In the genomic region with DNA sequence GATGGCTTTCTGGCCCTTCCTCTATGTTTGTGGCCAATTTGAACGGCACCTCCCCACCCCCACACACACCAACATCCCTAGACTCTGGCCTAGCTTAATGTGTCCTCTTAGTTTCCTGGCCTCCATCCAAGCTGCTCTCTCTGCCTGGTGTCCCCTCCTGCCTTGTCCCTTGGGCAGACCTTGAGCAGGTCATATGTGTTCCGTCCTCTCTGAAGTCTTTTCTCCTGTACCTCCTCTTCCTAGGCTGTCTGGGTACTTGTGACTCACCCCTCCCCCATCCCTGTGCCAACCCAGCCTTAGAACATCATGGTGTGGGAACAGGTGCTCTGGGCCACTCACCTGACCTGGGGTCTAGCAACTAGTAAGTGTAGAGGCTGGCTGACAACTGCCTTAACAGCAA, we compare ENCODE assay signal across 31 mouse cellular contexts. TPM values are rescaled to one million over a fixed set of nuclear protein-coding genes. Genes with fewer than 3 reads are reported as not detected.
DNase-seq lines count a peak whose midpoint lies in the region; ATAC-seq and TF ChIP-seq lines count a peak whose summit lies in the region.
"Had no signal": no experiment of that assay in that cellular context is flagged by ENCODE, and none has a peak within 500 bp of the region (broad histone marks: within the 10 kb centered on the region; RNA-seq: fewer than 3 reads in every experiment).

No protein-coding gene starts in this region.

- H3K4me1 ChIP-seq in heart, embryonic 10.5 days: peaks cover 69% of the 10 kb centered on the region
- peaks cover 73% of the 10 kb centered on the region for H3K4me1 ChIP-seq in heart, embryonic 13.5 days
- H3K4me1 ChIP-seq in hindbrain, embryonic 13.5 days (replicated peaks): peaks cover 31% of the 10 kb centered on the region

- no peak overlapping the region for H3K4me2 ChIP-seq in heart, embryonic 13.5 days
- H3K4me2 ChIP-seq in hindbrain, embryonic 13.5 days: no peak overlapping the region
- H3K4me2 ChIP-seq: embryonic facial prominence, embryonic 12.5 days; forebrain, embryonic 12.5 days; kidney, embryonic 15.5 days; liver, embryonic 11.5 days; neural tube, embryonic 13.5 days had no signal

- peak overlapping the region; percentile 97 for H3K27ac ChIP-seq in gastrocnemius, adult 2 months
- H3K27ac ChIP-seq in heart, embryonic 10.5 days: peak overlapping the region; percentile 80; the same call in 1 of the 2 replicates
- peak overlapping the region; percentile 73 for H3K27ac ChIP-seq in heart, embryonic 13.5 days (replicated peaks)
- H3K27ac ChIP-seq in hindbrain, embryonic 13.5 days: no peak overlapping the region
- H3K27ac ChIP-seq: embryonic facial prominence, embryonic 12.5 days; forebrain, embryonic 12.5 days; kidney, embryonic 15.5 days; midbrain, embryonic 10.5 days; neural tube, embryonic 13.5 days had no signal

- H3K36me3 ChIP-seq in heart, embryonic 10.5 days: no peaks in the 10 kb centered on the region
- no peaks in the 10 kb centered on the region for H3K36me3 ChIP-seq in heart, embryonic 13.5 days
- H3K36me3 ChIP-seq in hindbrain, embryonic 13.5 days: no peaks in the 10 kb centered on the region
- H3K36me3 ChIP-seq: embryonic facial prominence, embryonic 12.5 days; forebrain, embryonic 12.5 days; kidney, embryonic 15.5 days; midbrain, embryonic 10.5 days; neural tube, embryonic 13.5 days had no signal

- peaks cover 17% of the 10 kb centered on the region for H3K27me3 ChIP-seq in heart, embryonic 10.5 days (ENCODE audit: insufficient read depth, poor library complexity, severe bottlenecking)
- peaks cover 11% of the 10 kb centered on the region; the same call in 1 of the 2 replicates for H3K27me3 ChIP-seq in heart, embryonic 13.5 days (replicated peaks)
- H3K27me3 ChIP-seq in hindbrain, embryonic 13.5 days: no peaks in the 10 kb centered on the region
- H3K27me3 ChIP-seq: embryonic facial prominence, embryonic 12.5 days; neural tube, embryonic 13.5 days had no signal

- H3K9me3 ChIP-seq in heart, embryonic 10.5 days: no peaks in the 10 kb centered on the region
- H3K9me3 ChIP-seq in heart, embryonic 13.5 days: no peaks in the 10 kb centered on the region
- no peaks in the 10 kb centered on the region for H3K9me3 ChIP-seq in hindbrain, embryonic 13.5 days
- H3K9me3 ChIP-seq: embryonic facial prominence, embryonic 12.5 days; forebrain, embryonic 12.5 days; kidney, embryonic 15.5 days; midbrain, embryonic 10.5 days; neural tube, embryonic 13.5 days had no signal

- intact Hi-C loops in gastrocnemius, adult 2 months (cut with DNase I): no loop called here
- intact Hi-C loops in gastrocnemius, postnatal 14 days (cut with DNase I; ENCODE audit: low total_unique reads): loop anchor here (5.0 kb wide), 1 partner anchor 38 kb away; the partner anchor contains the start of gene Col1a1
- intact Hi-C loops in heart, postnatal 14 days (cut with DNase I): loop anchor here (5.0 kb wide), 1 partner anchor 67 kb away; the partner anchor contains the start of gene Pdk2

- H3K9ac ChIP-seq in heart, embryonic 13.5 days: no peak overlapping the region
- H3K9ac ChIP-seq in hindbrain, embryonic 13.5 days: no peak overlapping the region
- H3K9ac ChIP-seq: embryonic facial prominence, embryonic 12.5 days; forebrain, embryonic 12.5 days; kidney, embryonic 15.5 days; liver, postnatal 0 days; neural tube, embryonic 13.5 days had no signal

- ATAC-seq in heart, embryonic 13.5 days (ENCODE audit: extremely low read depth, insufficient number of reproducible peaks, low FRiP score, low TSS enrichment): no peak
- ATAC-seq in hindbrain, embryonic 13.5 days (ENCODE audit: low FRiP score): no peak
- ATAC-seq: activated CD4-positive, CD25-positive, alpha-beta regulatory T cell, adult 4 months; intestine, postnatal 0 days; liver, postnatal 0 days; lung, postnatal 0 days; midbrain, embryonic 16.5 days had no signal

- peak overlapping the region; percentile 75 for H3K4me3 ChIP-seq in gastrocnemius, adult 2 months
- H3K4me3 ChIP-seq in heart, embryonic 10.5 days: 0 out of 2 replicates have a peak overlapping the region, but pooled peaks have one; percentile 12
- H3K4me3 ChIP-seq in heart, embryonic 13.5 days: no peak overlapping the region
- no peak overlapping the region for H3K4me3 ChIP-seq in hindbrain, embryonic 13.5 days
- H3K4me3 ChIP-seq: embryonic facial prominence, embryonic 12.5 days; forebrain, embryonic 12.5 days; kidney, embryonic 15.5 days; midbrain, embryonic 10.5 days; myocyte; neural tube, embryonic 13.5 days had no signal

- WGBS in heart, embryonic 10.5 days: 71% methylated on average over 2 of the region's 2 CpGs
- WGBS in heart, embryonic 13.5 days: 19% methylated on average over 2 of the region's 2 CpGs
- WGBS in hindbrain, embryonic 13.5 days: 69% methylated on average over 2 of the region's 2 CpGs

- peak; percentile 70 for DNase-seq in gastrocnemius, adult 2 months
- DNase-seq in gastrocnemius, postnatal 14 days: no peak
- no peak for DNase-seq in heart, embryonic 10.5 days (ENCODE audit: low spot score)
- DNase-seq in heart, postnatal 14 days: peak; percentile 44 to 63
- DNase-seq in urinary bladder, postnatal 36 days (ENCODE audit: low spot score in 2 of 2): no peak
- DNase-seq: adrenal gland, postnatal 10 days; gastrocnemius, postnatal 10 days; kidney, postnatal 36 days; layer of hippocampus, postnatal 36 days; liver, postnatal 0 days; thymus, postnatal 14 days had no signal

- TF ChIP-seq CTCF in gastrocnemius, adult 2 months (IDR thresholded peaks at IDR 0.05): no peak

RNA-seq across cellular contexts. Expression of gene Sgca, which starts 1.2 kb away (rescaled TPM):
- 100 to 1,000 TPM; 252 to 278 TPM for total RNA-seq in gastrocnemius, adult 2 months (2021)
- total RNA-seq in gastrocnemius, postnatal 14 days (2021): 100 to 1,000 TPM; 201 to 224 TPM
- 12.5 and 25.8 TPM in 2 replicates for polyA plus RNA-seq in heart, embryonic 10.5 days (2016; fragmentation: Nextera tagmentation; extraction: Ambion mirVana)
- polyA plus RNA-seq in heart, embryonic 13.5 days (2015; fragmentation: Nextera tagmentation; extraction: Ambion mirVana): 27.0 and 29.2 TPM in 2 replicates
- 100 to 1,000 TPM; 135 to 139 TPM for total RNA-seq in heart, postnatal 14 days (2021)
- 0.23 and 0.52 TPM in 2 replicates for polyA plus RNA-seq in hindbrain, embryonic 13.5 days (2015; fragmentation: Nextera tagmentation; extraction: Ambion mirVana)
- polyA plus RNA-seq: forebrain, embryonic 12.5 days; neural tube, embryonic 13.5 days had no signal

RNA-seq across cellular contexts. Expression of gene Hils1, which starts 7.6 kb away (rescaled TPM):
- not detected for total RNA-seq in gastrocnemius, adult 2 months (2021)
- not detected for total RNA-seq in gastrocnemius, postnatal 14 days (2021)
- 0.22 TPM in 1 of 2 replicates, not detected in the other for polyA plus RNA-seq in heart, embryonic 10.5 days (2016; fragmentation: Nextera tagmentation; extraction: Ambion mirVana)
- polyA plus RNA-seq in heart, embryonic 13.5 days (2015; fragmentation: Nextera tagmentation; extraction: Ambion mirVana): 0.23 TPM in 1 of 2 replicates, not detected in the other
- total RNA-seq in heart, postnatal 14 days (2021): not detected
- not detected in 2 replicates for polyA plus RNA-seq in hindbrain, embryonic 13.5 days (2015; fragmentation: Nextera tagmentation; extraction: Ambion mirVana)
- total RNA-seq: adrenal gland, postnatal 10 days; gastrocnemius, postnatal 10 days; layer of hippocampus, adult 8-10 months; layer of hippocampus, postnatal 36 days; left cerebral cortex, postnatal 10 days had no signal
- polyA plus RNA-seq: activated CD4-positive, CD25-positive, alpha-beta regulatory T cell, adult 4 months; C2C12; embryonic facial prominence, embryonic 12.5 days; forebrain, embryonic 12.5 days; frontal cortex, adult 2 months; hindbrain, embryonic 11.5 days; intestine, postnatal 0 days; kidney, embryonic 15.5 days; limb, embryonic 11.5 days; liver, embryonic 11.5 days; liver, postnatal 0 days; lung, postnatal 0 days; midbrain, embryonic 10.5 days; midbrain, embryonic 16.5 days; neural tube, embryonic 13.5 days; stomach, embryonic 14.5 days had no signal

RNA-seq across cellular contexts. Expression of gene Ppp1r9b, which starts 15.9 kb away (rescaled TPM):
- total RNA-seq in gastrocnemius, adult 2 months (2021): 10 to 100 TPM; 18.3 to 25.7 TPM
- total RNA-seq in gastrocnemius, postnatal 14 days (2021): 10 to 100 TPM; 38.7 to 38.8 TPM
- 8.5 and 12.5 TPM in 2 replicates for polyA plus RNA-seq in heart, embryonic 10.5 days (2016; fragmentation: Nextera tagmentation; extraction: Ambion mirVana)
- 6.5 and 6.8 TPM in 2 replicates for polyA plus RNA-seq in heart, embryonic 13.5 days (2015; fragmentation: Nextera tagmentation; extraction: Ambion mirVana)
- 10 to 100 TPM; 50.5 to 52.1 TPM for total RNA-seq in heart, postnatal 14 days (2021)
- 16.9 and 17.3 TPM in 2 replicates for polyA plus RNA-seq in hindbrain, embryonic 13.5 days (2015; fragmentation: Nextera tagmentation; extraction: Ambion mirVana)

RNA-seq across cellular contexts. Expression of gene Samd14, which starts 34.7 kb away (rescaled TPM):
- total RNA-seq in gastrocnemius, adult 2 months (2021): under 1 TPM; 0.28 to 0.42 TPM
- 1 to 10 TPM; 1.7 to 2.2 TPM for total RNA-seq in gastrocnemius, postnatal 14 days (2021)
- 15.1 and 18.8 TPM in 2 replicates for polyA plus RNA-seq in heart, embryonic 10.5 days (2016; fragmentation: Nextera tagmentation; extraction: Ambion mirVana)
- 11.6 and 11.7 TPM in 2 replicates for polyA plus RNA-seq in heart, embryonic 13.5 days (2015; fragmentation: Nextera tagmentation; extraction: Ambion mirVana)
- 1 to 10 TPM; 2.2 TPM for total RNA-seq in heart, postnatal 14 days (2021)
- polyA plus RNA-seq in hindbrain, embryonic 13.5 days (2015; fragmentation: Nextera tagmentation; extraction: Ambion mirVana): 132 and 142 TPM in 2 replicates

RNA-seq across cellular contexts. Expression of gene Col1a1, which starts 38.9 kb away (rescaled TPM):
- 100 to 1,000 TPM; 154 to 483 TPM for total RNA-seq in gastrocnemius, adult 2 months (2021)
- total RNA-seq in gastrocnemius, postnatal 14 days (2021): 1,000 to 10,000 TPM; 3,539 to 4,018 TPM
- polyA plus RNA-seq in heart, embryonic 10.5 days (2016; fragmentation: Nextera tagmentation; extraction: Ambion mirVana): 146 and 311 TPM in 2 replicates
- polyA plus RNA-seq in heart, embryonic 13.5 days (2015; fragmentation: Nextera tagmentation; extraction: Ambion mirVana): 415 and 595 TPM in 2 replicates
- total RNA-seq in heart, postnatal 14 days (2021): 100 to 1,000 TPM; 475 to 551 TPM
- polyA plus RNA-seq in hindbrain, embryonic 13.5 days (2015; fragmentation: Nextera tagmentation; extraction: Ambion mirVana): 128 and 217 TPM in 2 replicates

Comparison
In these comparisons a context has a peak if more than half of its experiments do, and no peak if none do; other contexts are left out.
1. DNase-seq: peak in gastrocnemius, adult 2 months (single experiment) and heart, postnatal 14 days (2 of 2); none in gastrocnemius, postnatal 14 days (single experiment), heart, embryonic 10.5 days (single experiment) and urinary bladder, postnatal 36 days (0 of 2).
2. H3K4me3 ChIP-seq: peak in gastrocnemius, adult 2 months (single experiment) and heart, embryonic 10.5 days (single experiment); none in heart, embryonic 13.5 days (single experiment) and hindbrain, embryonic 13.5 days (single experiment).